Mouse (Mus musculus): ENCODE measurements around the gene Fcrlb.
A peak's percentile ranks its signal among the peaks of the same experiment; 100 is the strongest.

The Fcrlb gene

GRCm38 (mm10) chr1:170868107-170868904 lies 44.4 kb downstream of the Fcrlb start:
- DNase-seq: peak; percentile 84 to 85

DNA sequence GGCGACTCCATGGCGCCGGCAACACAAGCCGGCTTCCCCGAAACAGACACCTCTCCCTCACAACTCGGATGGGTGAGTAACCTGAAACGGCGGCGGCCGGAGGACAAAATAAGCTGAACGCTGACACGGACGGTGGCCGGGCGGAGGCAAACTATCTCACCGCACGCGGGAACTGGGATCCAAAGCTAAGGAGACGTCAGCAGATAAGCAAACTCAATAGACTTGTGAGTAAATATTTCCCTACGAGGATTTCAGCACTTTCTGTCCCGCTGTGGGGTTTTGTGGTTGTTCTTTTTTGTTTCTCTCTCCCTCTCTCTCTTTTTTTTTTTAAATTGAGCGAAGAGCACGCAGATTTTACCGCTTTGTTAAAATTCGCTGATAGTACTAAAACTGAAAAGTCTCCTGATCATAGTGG lies 45.0 kb downstream of the Fcrlb start, which contains the start of gene Atf6:
Gene Atf6 (minus strand): TSS at position 81 of the 415 bp plus-strand sequence.
- DNase-seq: peak; percentile 96

DNA sequence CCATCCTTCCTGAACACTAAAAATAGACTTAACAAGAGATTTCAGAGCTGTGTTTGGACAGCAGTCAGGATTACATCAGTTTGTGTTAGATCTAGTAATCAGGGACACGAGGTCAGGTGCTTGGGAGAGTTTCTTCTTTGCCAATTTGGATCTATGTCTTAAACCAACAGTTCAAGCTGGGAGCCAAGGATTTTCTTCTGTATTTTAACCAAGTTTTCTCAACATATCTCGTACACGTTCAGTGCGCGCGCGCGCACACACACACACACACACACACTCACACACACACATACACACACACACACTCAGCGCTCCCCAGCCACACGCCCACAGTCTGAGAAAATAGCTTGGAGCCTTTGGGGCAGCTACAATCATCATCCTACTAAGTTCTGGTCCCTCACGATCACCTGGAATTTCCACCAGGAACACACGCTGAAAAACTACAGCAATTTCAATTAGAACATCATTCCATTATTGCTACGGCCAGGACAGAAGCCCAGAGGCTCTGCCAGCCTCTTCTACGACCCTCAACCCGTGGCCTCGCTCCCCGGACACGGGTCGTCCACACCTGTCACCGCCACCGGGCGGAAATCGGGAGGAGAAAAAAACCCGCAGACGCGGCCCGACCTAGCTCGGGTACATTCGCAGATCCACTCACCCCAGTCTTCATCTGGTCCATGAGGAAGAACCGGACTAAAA lies 45.6 kb downstream of the Fcrlb start:
- DNase-seq: no peak

DNA sequence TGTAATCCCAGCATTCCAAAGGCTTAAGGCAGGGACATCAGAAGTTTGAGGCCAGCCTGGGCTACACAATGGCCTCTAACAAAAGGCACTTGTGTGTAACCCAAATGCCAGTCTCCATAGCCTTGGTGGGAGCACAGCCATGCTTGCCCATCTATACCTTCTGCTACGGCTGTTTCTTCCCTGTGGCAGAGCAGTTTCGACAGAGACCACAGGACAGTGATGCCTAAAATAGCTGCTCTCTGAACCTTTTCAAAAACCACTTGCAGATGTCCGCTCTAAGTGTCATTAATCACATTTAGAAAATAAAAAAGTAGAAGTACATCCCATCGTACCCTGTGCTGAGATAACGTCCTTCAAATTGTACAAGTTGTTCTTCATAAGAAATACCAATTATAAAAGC lies 47.3 kb downstream of the Fcrlb start:
- no peak for DNase-seq

GRCm38 (mm10) chr1:170864754-170865153 lies 48.0 kb downstream of the Fcrlb start:
- no peak for DNase-seq

DNA sequence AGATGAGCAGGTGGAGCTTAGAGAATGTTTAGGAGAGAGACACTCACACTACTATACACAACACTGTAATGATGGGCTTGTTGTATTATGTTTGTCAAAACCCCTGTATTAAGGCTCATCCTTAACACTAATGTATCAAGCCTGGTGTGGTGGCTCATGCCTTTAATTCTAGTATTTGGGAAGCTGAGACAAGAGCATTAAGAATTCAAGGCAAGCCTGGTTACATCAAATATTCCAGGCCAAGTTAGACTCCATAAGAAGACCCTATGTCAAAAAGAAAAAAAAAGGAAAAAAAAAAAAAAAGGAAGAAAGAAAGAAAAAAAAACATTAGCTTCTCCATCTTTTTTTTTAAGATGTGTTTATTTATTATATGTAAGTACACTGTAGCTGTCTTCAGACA lies 48.5 kb downstream of the Fcrlb start:
- no peak for DNase-seq

DNA sequence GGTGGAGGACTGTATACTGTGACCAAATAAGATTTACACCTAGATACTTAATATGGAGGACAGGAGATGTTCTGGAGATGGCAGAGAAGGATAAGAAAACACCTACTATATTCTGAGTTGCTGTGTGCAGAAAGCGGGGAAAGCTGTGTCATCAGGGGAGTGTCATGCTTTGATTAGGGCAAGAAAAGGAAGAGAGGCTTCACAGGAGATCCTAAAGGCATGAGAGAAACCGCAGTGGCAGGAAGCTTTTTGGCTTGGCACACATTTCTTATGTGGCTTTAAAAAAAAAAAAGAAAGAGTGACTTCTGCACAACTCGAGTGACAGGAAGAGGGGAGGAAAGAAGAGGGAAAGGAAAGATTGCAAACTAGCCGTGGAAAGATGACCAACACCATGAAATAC lies 49.7 kb downstream of the Fcrlb start:
- DNase-seq: no peak

DNA sequence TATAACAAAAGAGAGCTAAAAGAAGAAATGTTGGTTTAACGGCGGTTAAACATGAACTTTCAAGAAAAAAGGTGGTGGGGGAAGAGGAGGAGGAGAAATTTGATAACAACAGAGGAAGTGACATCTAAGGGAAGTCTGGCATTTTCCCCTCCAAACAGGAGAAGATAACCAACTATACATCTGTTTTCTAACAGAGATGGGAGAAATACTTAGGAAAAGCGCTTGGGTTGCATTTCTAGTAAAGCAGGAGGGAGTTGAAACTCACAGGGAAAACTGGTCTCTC lies 50.4 kb downstream of the Fcrlb start:
- no peak for DNase-seq

DNA sequence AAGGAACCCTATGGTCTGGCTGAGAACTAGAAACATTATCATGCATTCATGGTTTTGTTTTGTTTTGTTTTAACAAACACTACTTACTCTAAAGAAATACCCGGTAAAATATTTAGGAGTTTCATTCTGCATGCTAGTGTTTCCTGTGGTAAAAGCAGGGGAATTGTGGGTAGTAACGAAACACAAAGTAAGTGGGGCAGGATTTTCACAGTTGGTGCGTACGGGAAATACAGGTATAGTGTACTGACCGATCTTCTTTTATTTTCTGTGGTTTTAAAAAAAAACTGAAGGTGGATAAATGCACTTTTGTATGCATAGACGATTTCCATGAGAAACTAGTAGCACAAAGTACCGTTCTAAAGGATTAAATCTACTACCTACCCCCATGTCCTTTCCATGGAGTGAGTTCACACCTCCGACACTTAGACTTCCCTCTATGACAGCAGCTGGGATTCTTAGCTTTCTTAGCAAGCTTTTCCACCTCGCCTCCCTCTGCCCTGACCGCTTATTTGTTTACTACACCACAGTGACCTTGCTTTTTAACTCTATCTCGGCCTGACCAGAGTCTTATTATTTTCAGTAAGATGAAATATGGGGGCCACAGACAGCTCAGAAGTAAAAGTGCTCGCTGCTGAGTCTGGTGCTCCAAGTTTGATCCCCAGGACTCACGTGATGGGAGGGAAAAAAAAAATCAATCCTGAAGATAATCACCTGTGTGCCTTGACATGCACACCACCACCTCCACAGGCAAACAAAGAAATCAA lies 50.9 kb downstream of the Fcrlb start:
- DNase-seq: no peak

DNA sequence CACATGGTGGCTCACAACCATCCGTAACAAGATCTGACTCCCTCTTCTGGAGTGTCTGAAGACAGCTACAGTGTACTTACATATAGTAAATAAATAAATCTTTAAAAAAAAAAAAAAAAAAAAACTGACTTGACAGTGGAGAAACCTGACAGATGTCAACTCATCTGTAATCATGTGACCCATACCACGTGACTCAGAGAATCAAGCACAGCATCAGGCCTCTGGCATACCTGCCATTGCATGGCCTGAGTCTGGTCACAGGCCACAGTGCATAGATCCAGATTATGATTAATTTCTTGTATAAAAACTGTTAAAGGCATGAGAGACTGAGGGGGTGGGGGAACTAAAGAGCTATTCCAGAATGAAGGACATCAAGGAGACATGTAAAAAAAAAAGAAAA lies 53.9 kb downstream of the Fcrlb start:
- DNase-seq: no peak

DNA sequence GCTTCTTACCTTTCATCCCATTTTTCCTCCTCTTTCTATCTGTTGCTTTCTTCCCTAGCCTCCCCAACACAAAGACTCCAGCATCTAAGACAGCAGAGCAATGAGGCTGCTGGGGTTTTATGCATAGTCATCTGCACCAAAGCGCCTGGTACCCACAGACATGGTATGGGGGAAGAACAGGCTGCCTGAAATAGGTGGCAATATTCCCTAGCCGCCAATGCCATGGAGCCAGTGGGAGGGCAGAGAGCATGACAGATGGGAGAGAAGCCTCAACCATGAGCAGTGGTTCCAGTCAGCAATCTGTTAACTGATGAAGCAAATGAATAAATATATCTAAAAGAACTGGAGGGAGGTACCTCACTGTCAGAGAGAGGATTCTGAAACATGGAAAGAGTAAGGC lies 55.4 kb downstream of the Fcrlb start:
- DNase-seq: no peak

Data from kidney, postnatal 25 days (tissue).